Mouse (Mus musculus) megakaryocyte progenitor cell, adult 5-6 weeks (primary cell): ENCODE measurements around the gene Dcp1a. TPM values are rescaled to one million over a fixed set of nuclear protein-coding genes. Genes with fewer than 3 reads are reported as not detected.

ENCODE experiments used
- ATAC-seq: replicated peaks from 2 replicates; pipeline ENCODE4 v1.8.0; 2016; ENCODE audit warnings: mild to moderate bottlenecking, moderate TSS enrichment, inconsistent platforms; ENCODE audit not compliant: poor library complexity
- total RNA-seq, 2 experiments: library from RNA; stranded (forward) in 1 of 2; stranded (reverse) in 1 of 2; fragments of 157-497, 149-512 nt in 1 of 2; fragments of 200-1000 nt in 1 of 2; gene quantifications; 2 replicates each; pipeline versions ENCODE4 v1.2.3 to v1.2.4; 2015 to 2017

The Dcp1a gene
- total RNA-seq (2015) (27.1 and 31.2 TPM in 2 replicates), total RNA-seq (2017) (24.7 and 24.9 TPM in 2 replicates)

- peak; percentile 100 for ATAC-seq
These were observed at the start of gene Dcp1a for GRCm38 (mm10) chr14:30479361-30479948. TSS of gene Dcp1a (plus strand) at chr14:30479535.

- peak; percentile 29; the same call in 1 of the 2 replicates for ATAC-seq
These were observed 49.7 kb upstream of the Dcp1a start for GRCm38 (mm10) chr14:30429606-30430005.

GRCm38 (mm10) chr14:30430026-30430425 is 49.3 kb upstream of the Dcp1a start:
- no peak for ATAC-seq

GRCm38 (mm10) chr14:30430446-30430845 is 48.9 kb upstream of the Dcp1a start:
- no peak for ATAC-seq

GRCm38 (mm10) chr14:30435316-30435715 is 44.0 kb upstream of the Dcp1a start:
- peak; percentile 100 for ATAC-seq

GRCm38 (mm10) chr14:30439915-30440314 is 39.4 kb upstream of the Dcp1a start:
- ATAC-seq: no peak

- no peak for ATAC-seq
These were observed 23.3 kb upstream of the Dcp1a start for GRCm38 (mm10) chr14:30455801-30456595.

- no peak for ATAC-seq
These were observed 21.9 kb upstream of the Dcp1a start for GRCm38 (mm10) chr14:30457436-30457835.

- ATAC-seq: peak; percentile 84
These were observed 21.4 kb upstream of the Dcp1a start for GRCm38 (mm10) chr14:30457897-30458296.

- no peak for ATAC-seq
These were observed 20.5 kb upstream of the Dcp1a start for GRCm38 (mm10) chr14:30458820-30459219.

- ATAC-seq: peak; percentile 86
These were observed 19.3 kb upstream of the Dcp1a start for GRCm38 (mm10) chr14:30459891-30460523.

GRCm38 (mm10) chr14:30463312-30463711 is 16.0 kb upstream of the Dcp1a start:
- no peak for ATAC-seq

GRCm38 (mm10) chr14:30473605-30474004 is 5.7 kb upstream of the Dcp1a start:
- ATAC-seq: no peak

GRCm38 (mm10) chr14:30474416-30474815 is 4.9 kb upstream of the Dcp1a start:
- no peak for ATAC-seq

- no peak; the same call in 1 of the 2 replicates for ATAC-seq
These were observed 12.0 kb downstream of the Dcp1a start, which contains the start of gene Cacna1d for GRCm38 (mm10) chr14:30491342-30491741. TSS of gene Cacna1d (minus strand) at chr14:30491455.

GRCm38 (mm10) chr14:30493276-30493675 is 13.9 kb downstream of the Dcp1a start:
- no peak for ATAC-seq

- ATAC-seq: no peak
These were observed 15.7 kb downstream of the Dcp1a start for GRCm38 (mm10) chr14:30494998-30495397.

- no peak; the same call in 1 of the 2 replicates for ATAC-seq
These were observed 18.9 kb downstream of the Dcp1a start for GRCm38 (mm10) chr14:30498202-30498601.

GRCm38 (mm10) chr14:30504990-30505389 is 25.7 kb downstream of the Dcp1a start:
- no peak for ATAC-seq

- no peak for ATAC-seq
These were observed 31.0 kb downstream of the Dcp1a start for GRCm38 (mm10) chr14:30510214-30510763.

- peak; percentile 76 for ATAC-seq
These were observed 33.6 kb downstream of the Dcp1a start for GRCm38 (mm10) chr14:30512896-30513295.
